Mouse (Mus musculus) spleen, adult 2 months (tissue): ENCODE data around the gene Lamc2.

Experiments
- CTCF ChIP-seq: fragments of 200-500 bp; IDR thresholded peaks from 2 replicates; pipeline ENCODE4 v1.5.1; 2011; ENCODE audit warnings: mild to moderate bottlenecking, inconsistent platforms; ENCODE audit not compliant: insufficient read depth, insufficient read length, insufficient replicate concordance; ENCODE audit errors: extremely low read depth
- POLR2A ChIP-seq: fragments of 200-500 bp; IDR thresholded peaks from 2 replicates; pipeline ENCODE4 v1.6.1; 2011; ENCODE audit warnings: low read depth, low read length, inconsistent platforms

DNA sequence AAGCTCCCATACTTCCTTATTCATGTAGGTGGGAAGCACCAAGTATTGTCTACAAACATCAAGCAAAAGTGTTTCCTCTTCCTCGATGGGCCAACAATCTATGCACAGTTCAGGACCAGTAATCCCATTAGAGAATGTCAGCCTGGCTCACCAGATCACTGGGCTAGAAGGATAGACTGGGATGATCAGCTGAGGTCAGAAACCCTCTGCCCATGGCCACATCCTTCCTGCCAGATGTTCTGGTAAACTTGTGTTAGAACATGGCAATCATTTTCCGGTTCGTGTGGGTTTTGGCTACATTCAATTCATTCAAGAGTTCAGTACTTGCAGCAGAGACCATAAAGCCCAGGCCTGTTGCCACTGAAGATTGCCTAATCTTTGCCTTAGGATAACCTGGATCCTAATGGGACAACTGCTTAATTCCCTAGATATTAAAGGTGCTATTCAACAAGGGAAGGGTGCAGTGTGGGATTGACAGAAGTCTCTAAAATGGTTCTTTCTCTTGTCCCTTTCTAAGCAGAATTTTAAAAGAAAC is 11.1 kb upstream of the Lamc2 start:
- TF ChIP-seq CTCF: no peak
- TF ChIP-seq POLR2A: no peak
